Mouse (Mus musculus): ENCODE measurements around the gene Il17f. TPM values are rescaled to one million over a fixed set of nuclear protein-coding genes. Genes with fewer than 3 reads are reported as not detected.
"Not testable (repeated sequence)": the region's sequence is repeated elsewhere in the genome, so short reads cannot be mapped to it uniquely, and the experiment has no call there.

Gene Il17f
- total and polyA plus RNA-seq, 2 experiments from 2014 or later = 0.19 TPM; not detected in 1

DNA sequence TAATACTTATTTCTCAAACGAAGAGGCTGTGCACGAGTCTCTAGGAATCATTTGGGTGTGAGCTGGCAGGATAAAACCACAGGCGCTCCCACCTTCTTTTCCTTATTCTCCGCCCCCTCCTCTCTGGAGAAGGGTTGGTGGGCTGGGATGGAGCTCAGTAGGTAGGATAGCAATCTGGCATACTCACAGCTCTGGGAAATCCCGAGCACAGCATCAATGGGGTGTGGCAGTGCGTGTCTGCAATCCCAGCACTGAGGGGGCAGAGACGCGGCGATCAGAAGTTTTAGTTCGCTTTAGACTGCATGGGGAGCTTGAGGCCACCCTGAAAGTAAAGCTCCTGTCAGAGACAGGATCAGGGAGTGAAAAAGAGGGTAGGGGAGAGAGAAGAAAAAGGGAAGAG, 2.0 kb downstream of the Il17f start:
- H3K4me3 ChIP-seq (ENCODE audit: low read length) = no peak overlapping the region
- no peak for DNase-seq (ENCODE audit: low spot score)
- no peaks in the 10 kb centered on the region for H3K36me3 ChIP-seq (ENCODE audit: insufficient read depth, low read length)
- H3K4me1 ChIP-seq (ENCODE audit: insufficient read depth, low read length) = no peaks in the 10 kb centered on the region
- H3K4me2 ChIP-seq (ENCODE audit: low read depth, low read length) = no peak overlapping the region
- no peaks in the 10 kb centered on the region for H3K9me3 ChIP-seq (ENCODE audit: low read length)
- ATAC-seq = no peak
- 50% methylated on average over 10 of the region's 10 CpGs for WGBS
- no peak overlapping the region for H3K9ac ChIP-seq (replicated peaks; ENCODE audit: low read length)
- TF ChIP-seq CTCF (IDR thresholded peaks at IDR 0.05; ENCODE audit: low read depth) = no peak
- no peaks in the 10 kb centered on the region for H3K27me3 ChIP-seq (ENCODE audit: insufficient read depth, low read length)
- no peak overlapping the region for H3K27ac ChIP-seq

DNA sequence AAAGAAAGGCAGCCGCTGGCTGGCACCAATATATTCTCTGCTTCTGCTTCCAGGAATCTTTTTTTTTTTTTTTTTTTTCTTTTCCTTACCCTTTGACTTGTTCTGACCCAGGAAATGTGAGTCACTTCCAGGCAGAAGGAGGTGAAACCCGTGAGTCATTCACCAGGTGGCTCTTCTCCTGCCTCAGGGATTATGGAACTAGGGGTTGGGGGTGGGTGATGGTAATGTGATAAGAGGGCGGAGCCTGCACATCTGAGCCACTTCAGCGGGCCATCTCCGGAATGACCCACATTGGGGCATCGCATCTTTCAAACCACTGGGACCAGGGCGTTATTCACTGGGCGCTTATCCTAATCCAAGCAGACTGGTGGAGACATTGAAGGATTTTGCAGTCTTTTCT, 3.4 kb downstream of the Il17f start:
- H3K4me1 ChIP-seq (ENCODE audit: insufficient read depth, low read length) = no peaks in the 10 kb centered on the region
- WGBS = 56% methylated on average over 8 of the region's 8 CpGs
- H3K27me3 ChIP-seq (ENCODE audit: insufficient read depth, low read length) = no peaks in the 10 kb centered on the region
- no peak overlapping the region for H3K9ac ChIP-seq (replicated peaks; ENCODE audit: low read length)
- no peak overlapping the region for H3K4me2 ChIP-seq (ENCODE audit: low read depth, low read length)
- no peak for DNase-seq (ENCODE audit: low spot score)
- no peaks in the 10 kb centered on the region for H3K36me3 ChIP-seq (ENCODE audit: insufficient read depth, low read length)
- TF ChIP-seq CTCF (IDR thresholded peaks at IDR 0.05; ENCODE audit: low read depth) = no peak
- H3K4me3 ChIP-seq (ENCODE audit: low read length) = no peak overlapping the region
- no peak for ATAC-seq
- no peak overlapping the region for H3K27ac ChIP-seq
- H3K9me3 ChIP-seq (ENCODE audit: low read length) = no peaks in the 10 kb centered on the region

DNA sequence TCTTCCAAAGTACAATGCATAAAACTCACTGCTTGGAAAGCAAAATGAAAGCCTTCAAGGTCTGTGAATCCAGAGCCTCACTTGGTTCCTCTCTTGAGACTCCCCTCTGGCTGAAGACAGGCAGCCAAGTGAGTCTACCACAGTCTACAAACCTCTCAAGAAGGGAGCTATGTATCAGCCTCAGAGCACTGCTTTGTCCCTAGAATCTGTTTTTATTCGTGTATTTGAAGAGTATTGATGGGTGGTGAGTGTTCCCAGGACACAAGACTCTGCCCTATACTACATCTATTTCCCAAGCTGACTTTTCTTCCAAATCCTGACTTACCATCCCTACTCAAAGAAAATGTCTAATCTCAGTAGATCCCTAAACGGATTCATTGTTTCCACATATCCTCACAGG, 12.1 kb downstream of the Il17f start:
- DNase-seq (ENCODE audit: low spot score) (no peak), ATAC-seq (no peak)
- WGBS = 83% methylated on average over 2 of the region's 2 CpGs
- Histone ChIP-seq H3K4me3 (ENCODE audit: low read length) (no peak overlapping the region), H3K36me3 (ENCODE audit: insufficient read depth, low read length) (no peaks in the 10 kb centered on the region), H3K4me2 (ENCODE audit: low read depth, low read length) (no peak overlapping the region), H3K9me3 (ENCODE audit: low read length) (no peaks in the 10 kb centered on the region), H3K27me3 (ENCODE audit: insufficient read depth, low read length) (no peaks in the 10 kb centered on the region), H3K27ac (no peak overlapping the region), H3K9ac (replicated peaks; ENCODE audit: low read length) (no peak overlapping the region), H3K4me1 (ENCODE audit: insufficient read depth, low read length) (no peaks in the 10 kb centered on the region)
- TF ChIP-seq CTCF (IDR thresholded peaks at IDR 0.05; ENCODE audit: low read depth) = no peak

DNA sequence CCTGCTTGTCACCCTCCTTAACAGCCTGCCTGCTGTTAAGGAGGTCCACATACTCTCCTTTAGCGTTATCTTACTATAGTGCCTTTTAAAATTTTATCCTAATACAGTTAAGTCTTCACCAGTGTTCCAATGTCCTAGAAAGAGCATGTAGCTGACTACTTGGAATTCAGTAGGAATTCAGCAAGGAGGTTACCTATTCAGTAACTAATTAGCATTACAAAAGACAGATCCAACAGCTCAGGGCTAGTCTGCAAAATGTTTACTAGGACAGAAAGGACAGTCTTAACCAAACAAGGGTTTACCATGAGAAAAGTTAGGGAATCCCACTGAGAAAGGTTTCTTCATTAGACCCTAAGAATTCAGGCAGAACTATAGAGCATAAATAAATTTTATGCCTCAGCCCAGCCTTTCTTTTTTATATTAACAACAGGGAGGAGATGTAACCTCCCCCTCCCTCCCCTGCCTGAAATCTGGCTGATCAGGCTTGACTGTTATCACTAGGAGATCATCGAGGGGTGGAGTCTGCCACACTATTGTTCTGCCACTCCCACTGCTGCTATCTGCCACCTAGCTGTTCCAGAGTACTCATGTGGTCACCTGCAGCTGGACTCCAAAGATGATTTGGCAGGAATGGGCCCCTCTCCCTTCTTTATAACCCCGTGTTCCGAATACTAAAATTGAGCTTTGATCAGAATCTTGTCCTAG, 16.2 kb downstream of the Il17f start:
- H3K9ac ChIP-seq (replicated peaks; ENCODE audit: low read length); H3K36me3 ChIP-seq (ENCODE audit: insufficient read depth, low read length); DNase-seq (ENCODE audit: low spot score); H3K4me1 ChIP-seq (ENCODE audit: insufficient read depth, low read length); H3K9me3 ChIP-seq (ENCODE audit: low read length); ATAC-seq; H3K27ac ChIP-seq; H3K4me2 ChIP-seq (ENCODE audit: low read depth, low read length); H3K27me3 ChIP-seq (ENCODE audit: insufficient read depth, low read length); H3K4me3 ChIP-seq (ENCODE audit: low read length): not testable (repeated sequence)
- WGBS = 86% methylated on average over 4 of the region's 4 CpGs

DNA sequence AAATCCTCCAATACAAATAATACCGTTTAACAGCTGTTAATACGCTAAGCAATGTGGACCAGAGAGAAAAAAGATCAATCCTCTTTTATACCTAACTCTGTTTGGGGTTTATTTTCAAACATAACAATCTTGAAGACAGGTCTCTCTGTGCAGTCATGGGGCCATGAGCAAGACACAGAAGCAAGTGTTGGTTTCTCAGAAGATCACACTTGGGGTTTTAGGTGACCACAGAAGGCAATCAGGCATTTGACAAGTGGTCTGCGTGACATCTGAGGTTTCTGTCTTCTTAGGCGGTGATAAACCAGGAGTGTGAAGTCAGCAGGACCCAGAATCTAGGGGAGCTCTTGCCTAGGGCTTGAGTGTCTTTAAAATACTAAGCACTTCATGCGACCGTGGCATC, 23.9 kb downstream of the Il17f start:
- Histone ChIP-seq H3K4me3 (ENCODE audit: low read length) (no peak overlapping the region), H3K27me3 (ENCODE audit: insufficient read depth, low read length) (no peaks in the 10 kb centered on the region), H3K4me2 (ENCODE audit: low read depth, low read length) (no peak overlapping the region), H3K9ac (replicated peaks; ENCODE audit: low read length) (no peak overlapping the region), H3K27ac (no peak overlapping the region), H3K4me1 (ENCODE audit: insufficient read depth, low read length) (no peaks in the 10 kb centered on the region), H3K9me3 (ENCODE audit: low read length) (no peaks in the 10 kb centered on the region), H3K36me3 (ENCODE audit: insufficient read depth, low read length) (no peaks in the 10 kb centered on the region)
- ATAC-seq (no peak), DNase-seq (ENCODE audit: low spot score) (no peak)
- 85% methylated on average over 6 of the region's 6 CpGs for WGBS
- no peak for TF ChIP-seq CTCF (IDR thresholded peaks at IDR 0.05; ENCODE audit: low read depth)

DNA sequence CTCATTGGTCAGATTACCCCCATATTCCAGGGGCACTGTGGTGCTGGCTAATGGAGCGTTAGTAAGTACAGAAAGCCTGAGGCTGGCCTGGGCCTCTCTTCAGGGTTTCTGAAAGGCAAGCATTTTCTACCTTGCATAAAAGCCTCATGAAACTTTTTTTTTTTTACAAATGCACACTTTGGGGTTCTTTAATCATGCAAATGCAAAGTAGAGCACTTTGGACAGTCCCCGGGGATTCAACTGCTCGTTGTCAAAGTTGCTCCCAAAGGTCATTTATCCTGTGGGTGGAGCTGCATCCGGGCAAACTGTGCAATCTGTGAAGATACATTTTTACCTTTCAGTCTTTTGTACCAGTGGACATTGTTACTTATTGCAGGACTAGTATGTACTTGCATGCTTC, 29.0 kb downstream of the Il17f start:
- H3K36me3 ChIP-seq (ENCODE audit: insufficient read depth, low read length) = no peaks in the 10 kb centered on the region
- H3K4me2 ChIP-seq (ENCODE audit: low read depth, low read length) = no peak overlapping the region
- H3K9me3 ChIP-seq (ENCODE audit: low read length) = no peaks in the 10 kb centered on the region
- 41% methylated on average over 4 of the region's 4 CpGs for WGBS
- no peak for DNase-seq (ENCODE audit: low spot score)
- ATAC-seq = no peak
- H3K4me1 ChIP-seq (ENCODE audit: insufficient read depth, low read length) = no peaks in the 10 kb centered on the region
- no peak overlapping the region for H3K27ac ChIP-seq
- no peak overlapping the region for H3K9ac ChIP-seq (replicated peaks; ENCODE audit: low read length)
- no peak overlapping the region for H3K4me3 ChIP-seq (ENCODE audit: low read length)
- H3K27me3 ChIP-seq (ENCODE audit: insufficient read depth, low read length) = no peaks in the 10 kb centered on the region
- TF ChIP-seq CTCF (IDR thresholded peaks at IDR 0.05; ENCODE audit: low read depth) = no peak

DNA sequence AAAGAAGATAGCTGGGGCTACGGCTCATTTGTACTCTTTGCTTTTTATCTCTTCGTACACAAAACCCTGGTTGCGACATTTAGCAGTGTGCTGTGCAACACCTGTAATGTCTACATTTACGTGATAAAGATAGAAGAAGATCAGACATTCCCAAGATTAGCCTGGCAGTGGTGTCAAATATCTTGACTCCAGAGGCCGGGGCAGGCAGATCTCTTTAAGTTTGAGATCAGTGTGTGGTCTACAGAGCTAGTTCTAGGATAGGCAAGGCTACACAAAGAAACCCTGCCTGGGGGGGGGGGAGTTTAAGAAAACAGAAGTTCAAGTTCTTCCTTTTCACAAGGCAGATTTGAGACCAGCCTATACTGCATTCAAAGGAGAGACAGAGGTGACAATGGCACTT, 30.1 kb downstream of the Il17f start:
- H3K27me3 ChIP-seq (ENCODE audit: insufficient read depth, low read length) = no peaks in the 10 kb centered on the region
- no peak overlapping the region for H3K9ac ChIP-seq (replicated peaks; ENCODE audit: low read length)
- DNase-seq (ENCODE audit: low spot score) = no peak
- H3K4me2 ChIP-seq (ENCODE audit: low read depth, low read length) = no peak overlapping the region
- ATAC-seq = no peak
- H3K4me1 ChIP-seq (ENCODE audit: insufficient read depth, low read length) = no peaks in the 10 kb centered on the region
- 89% methylated on average over 5 of the region's 5 CpGs for WGBS
- no peaks in the 10 kb centered on the region for H3K9me3 ChIP-seq (ENCODE audit: low read length)
- no peak overlapping the region for H3K27ac ChIP-seq
- no peak for TF ChIP-seq CTCF (IDR thresholded peaks at IDR 0.05; ENCODE audit: low read depth)
- no peaks in the 10 kb centered on the region for H3K36me3 ChIP-seq (ENCODE audit: insufficient read depth, low read length)
- no peak overlapping the region for H3K4me3 ChIP-seq (ENCODE audit: low read length)

All from hindbrain, postnatal 0 days (tissue).